Mouse (Mus musculus) heart, adult 9 months (tissue): ENCODE measurements around the gene Prr15l.

Source experiments
- DNase-seq, 2 experiments: peaks; one replicate each; pipeline ENCODE4 v3.0.0; 2022; ENCODE audit warnings: low spot score in 2 of 2

Gene Prr15l

DNA sequence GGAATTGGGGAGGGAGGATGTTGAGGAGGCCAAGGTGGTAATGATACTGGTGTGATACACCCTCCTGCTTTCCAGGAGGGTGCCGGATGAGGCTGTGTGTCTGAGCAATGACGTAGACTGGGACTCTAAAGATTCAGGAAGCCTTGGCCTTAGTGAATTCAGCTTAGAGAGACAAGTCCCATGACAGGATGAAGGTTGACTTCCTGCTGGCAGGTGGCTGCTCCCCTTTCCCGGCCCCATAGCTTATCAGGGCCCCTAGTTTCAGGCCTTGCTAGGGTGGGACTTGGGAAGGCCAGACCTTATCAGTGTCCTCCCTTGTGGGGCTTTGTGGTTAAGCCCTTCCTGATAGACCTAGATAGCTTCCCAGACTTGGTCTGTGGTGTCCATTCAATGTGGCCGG, 19.9 kb downstream of the Prr15l start:
- no peak for DNase-seq

GRCm38 (mm10) chr11:96950767-96951166, 22.9 kb downstream of the Prr15l start:
- DNase-seq: no peak

DNA sequence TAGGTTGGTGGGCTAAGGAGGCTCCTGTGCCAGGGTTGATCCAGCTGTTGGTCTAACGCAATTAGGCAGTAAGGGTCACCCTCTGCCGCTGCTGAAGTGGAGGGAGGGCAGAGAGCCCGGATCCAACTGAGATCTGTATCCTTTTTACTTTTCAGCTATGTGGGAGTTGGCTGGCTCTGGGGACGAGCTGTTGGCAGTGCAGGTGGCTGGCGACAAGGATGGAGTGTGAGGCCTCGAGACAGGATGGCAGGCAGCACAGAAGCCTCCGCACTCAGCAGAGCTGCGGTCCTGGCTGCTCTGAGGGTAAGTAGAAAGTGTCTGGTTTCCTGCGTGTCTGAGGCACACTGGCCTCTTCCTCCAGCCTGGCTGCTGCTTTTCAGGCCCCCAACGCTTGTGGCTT, 24.5 kb downstream of the Prr15l start:
- DNase-seq: no peak

DNA sequence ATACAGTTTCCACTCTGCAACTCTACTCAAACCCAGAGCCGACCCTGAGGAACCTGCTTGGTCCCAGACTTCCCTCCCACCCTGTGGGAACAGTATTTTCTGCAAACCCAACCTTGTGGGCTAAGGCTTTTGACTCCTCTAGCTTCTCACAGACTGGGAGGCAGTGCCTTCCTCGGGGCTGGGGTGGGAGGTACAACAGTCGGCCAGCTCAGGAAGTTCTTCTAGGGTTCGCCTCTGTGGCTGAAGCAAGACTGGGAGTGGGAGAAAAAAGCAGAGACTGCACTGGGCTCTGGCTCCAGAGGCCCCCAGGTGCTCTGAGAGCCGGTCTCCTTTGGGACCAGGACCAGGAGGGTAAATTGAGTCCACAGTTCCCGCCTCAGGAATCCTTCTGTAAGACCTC, 25.0 kb downstream of the Prr15l start:
- no peak for DNase-seq

GRCm38 (mm10) chr11:96955094-96955493, 27.2 kb downstream of the Prr15l start:
- no peak for DNase-seq

- peak in 1 of 2 experiments; percentile 20 for DNase-seq
Observed at GRCm38 (mm10) chr11:96956009-96956724, 28.3 kb downstream of the Prr15l start.

GRCm38 (mm10) chr11:96957061-96957805, 29.3 kb downstream of the Prr15l start:
- no peak for DNase-seq

DNA sequence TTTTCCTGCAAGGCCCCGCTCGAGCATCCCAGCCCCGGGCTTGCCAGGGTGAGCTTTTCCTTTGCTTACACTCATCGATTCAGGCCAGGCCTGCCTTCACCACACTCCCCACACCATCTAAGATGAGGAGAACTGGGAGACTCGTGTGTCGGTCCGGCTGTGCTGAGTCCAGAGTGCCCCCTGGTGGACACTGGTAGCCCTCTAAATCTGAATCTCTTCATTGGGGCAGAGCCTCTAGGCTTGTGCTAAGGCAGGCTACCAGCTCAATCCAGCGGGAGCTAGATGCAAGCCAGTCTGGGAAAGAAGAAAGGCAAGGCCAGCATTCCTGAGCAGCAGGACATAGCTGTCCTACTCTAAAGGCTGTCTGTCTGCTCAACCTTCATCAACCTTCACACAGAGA, 35.7 kb downstream of the Prr15l start:
- DNase-seq: peak; percentile 69 to 87

GRCm38 (mm10) chr11:96966172-96966571, 38.3 kb downstream of the Prr15l start:
- DNase-seq: no peak

- peak; percentile 57 to 58 for DNase-seq
Observed at GRCm38 (mm10) chr11:96966914-96967543, 39.1 kb downstream of the Prr15l start.

- DNase-seq: no peak
Observed at GRCm38 (mm10) chr11:96967544-96968269, 39.8 kb downstream of the Prr15l start.

GRCm38 (mm10) chr11:96968476-96968875, 40.6 kb downstream of the Prr15l start:
- DNase-seq: peak; percentile 54 to 56

DNA sequence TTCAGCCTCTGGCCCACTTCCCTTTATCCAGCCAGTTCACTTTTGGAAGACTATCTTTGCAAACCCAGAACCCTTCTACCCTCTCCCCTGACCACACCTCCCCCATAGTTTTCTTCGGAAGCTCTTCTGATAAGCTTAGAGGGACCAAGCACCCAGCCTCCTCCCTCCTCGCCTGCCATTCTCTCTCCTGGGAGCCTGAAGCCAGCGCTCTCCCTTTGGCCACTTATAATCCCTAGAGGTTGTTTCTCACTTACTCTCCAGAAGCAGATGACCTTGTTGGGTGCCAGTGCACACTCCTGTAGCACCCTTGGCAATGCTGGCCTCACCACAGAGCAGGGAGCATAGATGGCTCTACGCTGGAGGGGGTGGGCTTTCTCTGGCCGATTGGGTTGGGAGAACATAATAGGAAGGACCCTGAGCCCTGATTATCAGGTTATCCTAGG, 41.4 kb downstream of the Prr15l start:
- peak in 1 of 2 experiments; percentile 63 for DNase-seq

DNA sequence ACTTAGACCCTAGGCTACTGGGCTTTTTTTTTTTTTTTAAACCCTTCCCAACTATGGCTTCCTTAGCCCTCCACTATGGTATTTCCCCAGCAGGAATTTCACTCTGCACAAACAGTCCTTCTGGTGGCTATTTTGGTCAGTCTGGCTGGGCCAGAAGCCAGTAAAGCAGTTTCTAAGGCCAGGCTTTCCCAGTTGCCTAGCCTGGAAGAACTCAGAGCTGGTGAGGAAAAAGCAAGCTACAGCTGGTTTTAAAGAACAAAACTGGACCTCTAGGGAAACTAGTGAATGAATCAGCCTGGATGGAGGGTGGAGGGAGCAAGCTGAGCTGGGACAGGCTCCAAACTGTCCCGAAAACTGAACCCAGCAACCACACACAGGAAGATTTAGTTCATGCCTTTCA, 41.8 kb downstream of the Prr15l start:
- DNase-seq: peak; percentile 91 to 92

- DNase-seq: no peak
Observed at GRCm38 (mm10) chr11:96970341-96970740, 42.4 kb downstream of the Prr15l start.

DNA sequence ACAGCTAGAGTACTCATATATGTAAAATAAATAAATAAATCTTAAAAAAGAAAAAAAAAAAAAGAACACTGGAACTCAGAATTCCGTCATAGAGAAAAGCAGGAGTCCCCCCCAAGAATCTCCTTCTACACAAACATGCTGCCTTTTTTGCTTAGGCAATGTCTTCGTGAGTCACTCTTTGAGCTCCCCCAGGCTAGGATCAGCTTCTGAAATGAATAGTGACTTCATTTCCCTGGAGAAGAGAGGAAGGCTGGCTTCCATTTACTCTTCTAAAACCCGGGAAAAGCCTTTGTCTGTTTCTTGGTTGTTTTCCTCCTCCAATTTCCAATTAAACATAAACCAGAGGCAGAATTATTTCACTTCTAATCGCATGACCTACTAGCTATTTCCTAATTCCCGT, 45.0 kb downstream of the Prr15l start:
- DNase-seq: peak; percentile 51 to 55

GRCm38 (mm10) chr11:96973426-96973964, 45.6 kb downstream of the Prr15l start:
- no peak for DNase-seq

DNA sequence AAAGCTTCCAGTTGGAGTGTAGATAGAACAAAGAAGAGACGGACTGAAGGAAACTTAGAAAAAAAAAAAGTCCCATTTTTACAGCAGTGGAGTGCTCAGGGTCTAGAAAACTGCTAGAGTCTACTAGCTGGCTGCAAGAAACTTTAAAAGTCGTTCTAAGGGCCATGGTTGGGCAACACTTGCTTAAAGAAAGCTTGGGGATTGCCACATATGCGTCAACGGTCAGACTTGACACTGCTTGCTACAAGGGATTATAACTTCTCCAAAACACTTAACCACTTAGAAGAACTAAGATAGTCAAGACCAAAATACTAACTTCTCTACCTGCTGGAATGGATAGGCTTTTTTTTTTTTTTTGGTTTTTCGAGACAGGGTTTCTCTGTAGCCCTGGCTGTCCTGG, 46.9 kb downstream of the Prr15l start:
- no peak for DNase-seq

- DNase-seq: no peak
Observed at GRCm38 (mm10) chr11:96975511-96976378, 47.8 kb downstream of the Prr15l start.

DNA sequence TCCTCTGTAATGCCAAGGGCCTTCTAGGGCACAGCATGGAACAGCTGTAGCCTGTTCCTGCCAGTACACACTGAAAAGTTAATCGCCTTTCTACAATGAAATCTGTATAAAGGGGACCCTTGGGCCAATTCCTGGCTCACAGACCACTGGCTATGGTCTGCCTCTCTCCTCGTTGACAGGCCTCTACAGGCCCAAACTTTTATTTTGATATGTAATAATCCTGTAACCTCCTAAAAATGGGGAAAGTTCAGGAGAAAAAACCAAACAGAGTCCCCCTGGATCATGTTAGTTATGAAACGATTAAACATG, 48.4 kb downstream of the Prr15l start:
- no peak for DNase-seq
